Mouse (Mus musculus) inflammation-experienced regulatory T-cells, adult 16 weeks (primary cell): Measurements from ENCODE around the gene Krt18. TPM values are rescaled to one million over a fixed set of nuclear protein-coding genes. Genes with fewer than 3 reads are reported as not detected.

Source experiments
- polyA plus RNA-seq: library from polyadenylated mRNA; unstranded; fragments of 100-300 nt; shearing (Covaris generic); gene quantifications from one replicate; pipeline ENCODE4 v1.2.1, GENCODE M21; 2017

Gene Krt18
- 1.5 TPM for polyA plus RNA-seq

DNA sequence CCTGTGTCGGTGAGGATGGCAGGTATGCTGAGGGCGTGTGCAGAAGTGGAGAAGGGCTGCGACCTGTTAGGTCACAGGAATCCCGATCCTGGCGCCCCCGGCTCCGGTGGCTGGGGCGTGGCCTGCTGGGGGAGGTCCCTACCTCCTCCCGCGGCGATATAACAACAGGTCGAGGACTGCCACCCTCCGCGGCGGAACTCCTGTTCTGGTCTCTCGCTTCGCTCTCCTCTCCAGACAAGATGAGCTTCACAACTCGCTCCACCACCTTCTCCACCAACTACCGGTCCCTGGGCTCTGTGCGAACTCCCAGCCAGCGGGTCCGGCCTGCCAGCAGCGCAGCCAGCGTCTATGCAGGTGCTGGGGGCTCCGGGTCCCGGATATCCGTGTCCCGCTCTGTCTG lies at the start of gene Krt18:
Gene Krt18, plus strand, starts transcription at position 141 of the 400 bp plus-strand sequence.

DNA sequence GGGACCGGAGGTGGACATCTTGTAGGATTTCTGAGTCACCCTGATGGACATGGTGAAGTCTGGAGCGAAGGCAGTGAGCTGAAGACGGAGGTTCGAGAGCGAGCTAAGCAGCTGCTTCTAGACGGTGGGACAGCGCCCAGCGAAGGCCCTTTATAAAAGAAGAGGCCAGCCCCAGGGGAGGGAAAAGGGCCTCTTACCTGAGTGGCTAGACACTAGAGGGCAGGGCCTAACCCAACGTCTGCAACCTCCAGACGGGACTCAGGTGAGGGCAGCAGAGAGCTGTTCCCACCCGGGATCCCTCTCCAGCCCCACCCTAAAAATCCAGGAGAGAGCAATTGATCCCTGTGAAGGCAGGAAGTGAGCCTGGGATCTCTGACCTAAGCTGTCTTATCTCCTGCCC lies 23.8 kb upstream of the Krt18 start, which contains the start of gene Krt8:
Gene Krt8, minus strand, starts transcription at position 294 of the 400 bp plus-strand sequence.

DNA sequence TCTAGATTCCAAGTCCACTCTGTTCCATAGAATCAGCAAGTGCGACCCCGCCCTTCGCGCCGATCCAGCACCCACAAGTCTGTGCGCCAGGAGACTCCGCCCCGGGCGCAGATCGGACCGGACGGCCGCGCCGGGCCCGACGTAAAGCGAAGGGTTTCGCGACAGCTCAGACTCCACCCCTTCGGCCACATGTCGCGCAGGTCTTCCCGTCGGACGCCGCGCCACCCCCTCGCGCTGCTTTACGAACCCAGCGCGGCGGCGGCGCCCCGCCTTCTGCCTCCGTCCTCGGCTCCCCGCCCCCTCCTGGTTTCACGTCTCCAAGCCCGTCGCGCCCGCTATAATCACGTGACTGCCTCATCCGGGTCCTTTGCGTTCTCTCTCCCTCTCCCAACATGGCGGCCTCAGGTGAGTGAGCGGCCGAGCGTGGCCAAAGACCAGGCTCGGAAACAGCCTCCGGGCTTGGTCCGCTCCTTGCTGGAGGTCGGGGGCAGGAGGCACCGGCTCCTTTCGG lies 45.6 kb downstream of the Krt18 start, which contains the start of gene Eif4b:
Gene Eif4b, plus strand, starts transcription at position 215 of the 511 bp plus-strand sequence.

Other genes with a start within 250 kb of the Krt18 start
- gene Krt72, start 241.7 kb upstream of the Krt18 start, polyA plus RNA-seq: not detected
- gene Krt73, start 225.8 kb upstream of the Krt18 start, polyA plus RNA-seq: not detected
- gene Krt2, start 210.0 kb upstream of the Krt18 start, polyA plus RNA-seq: not detected
- 0.12 TPM for gene Krt1, start 177.4 kb upstream of the Krt18 start, polyA plus RNA-seq
- gene Krt77, start 158.5 kb upstream of the Krt18 start, polyA plus RNA-seq: not detected
- gene Krt76, start 135.3 kb upstream of the Krt18 start, polyA plus RNA-seq: not detected
- not detected for gene Krt4, start 103.4 kb upstream of the Krt18 start, polyA plus RNA-seq
- not detected for gene Krt79, start 87.9 kb upstream of the Krt18 start, polyA plus RNA-seq
- gene Krt78, start 73.9 kb upstream of the Krt18 start, polyA plus RNA-seq: not detected
- gene Krt8, start 23.7 kb upstream of the Krt18 start, polyA plus RNA-seq: not detected
- 154 TPM for gene Eif4b, start 45.6 kb downstream of the Krt18 start, polyA plus RNA-seq
- 2.1 TPM for gene Tns2, start 72.2 kb downstream of the Krt18 start, polyA plus RNA-seq
- gene Spryd3, start 108.1 kb downstream of the Krt18 start, polyA plus RNA-seq: 69.4 TPM
- 0.52 TPM for gene Igfbp6, start 116.2 kb downstream of the Krt18 start, polyA plus RNA-seq
- gene Soat2, start 122.3 kb downstream of the Krt18 start, polyA plus RNA-seq: 2.5 TPM
- 95.1 TPM for gene Zfp740, start 175.1 kb downstream of the Krt18 start, polyA plus RNA-seq
- gene Csad, start 176.5 kb downstream of the Krt18 start, polyA plus RNA-seq: 18.1 TPM
- gene Itgb7, start 203.8 kb downstream of the Krt18 start, polyA plus RNA-seq: 979 TPM
- gene Rarg, start 229.3 kb downstream of the Krt18 start, polyA plus RNA-seq: 38.9 TPM
- not detected for gene Gm9918, start 242.4 kb downstream of the Krt18 start, polyA plus RNA-seq